Mouse (Mus musculus) lung, embryonic 16.5 days (tissue): ENCODE results near the gene Dnajb13. TPM values are rescaled to one million over a fixed set of nuclear protein-coding genes. Genes with fewer than 3 reads are reported as not detected.

Experiments
- ATAC-seq: fragments of 200-750 bp; cut with Nextera tagmentation; 2 replicates; pipeline ENCODE4 v1.8.0; 2017; ENCODE audit warnings: low read depth, mild to moderate bottlenecking, moderate library complexity
- H3K27ac ChIP-seq: fragments of 300-500 bp; sonication (generic); 2 replicates; pipeline ENCODE4 v1.5.1; 2014; ENCODE audit warnings: mild to moderate bottlenecking, control low read depth, low read length
- H3K27me3 ChIP-seq: fragments of 300-500 bp; sonication (generic); 2 replicates; pipeline ENCODE4 v1.6.1; 2014; ENCODE audit warnings: low read depth, low read length, mixed read lengths; ENCODE audit not compliant: control insufficient read depth, insufficient read depth
- H3K36me3 ChIP-seq: fragments of 300-500 bp; sonication (generic); 2 replicates; pipeline ENCODE4 v1.6.1; 2014; ENCODE audit warnings: low read length; ENCODE audit not compliant: control insufficient read depth, insufficient read depth
- H3K4me1 ChIP-seq: fragments of 300-500 bp; sonication (generic); replicated peaks from 2 replicates; pipeline ENCODE4 v1.6.1; 2014; ENCODE audit warnings: low read length, mixed read lengths; ENCODE audit not compliant: control insufficient read depth, insufficient read depth
- H3K4me2 ChIP-seq: fragments of 300-500 bp; sonication (generic); 2 replicates; pipeline ENCODE4 v1.6.1; 2014; ENCODE audit warnings: low read depth, low read length, control low read depth
- H3K4me3 ChIP-seq: fragments of 300-500 bp; sonication (generic); 2 replicates; pipeline ENCODE4 v1.5.1; 2014; ENCODE audit warnings: mild to moderate bottlenecking, low read length, control low read depth
- H3K9ac ChIP-seq: fragments of 300-500 bp; sonication (generic); 2 replicates; pipeline ENCODE4 v1.6.1; 2014; ENCODE audit warnings: low read length, control low read depth
- H3K9me3 ChIP-seq: fragments of 300-500 bp; sonication (generic); 2 replicates; pipeline ENCODE4 v1.6.1; 2016; ENCODE audit warnings: low read length; ENCODE audit not compliant: control insufficient read depth
- WGBS: fragments of 180-500 bp; shearing (Covaris S2); extraction: QIAGEN DNeasy Blood & Tissue Kit; methylation state at CpG from one replicate; pipeline ENCODE4 v1.1.7; 2014; 5-methylcytosine and 5-hydroxymethylcytosine counted together
- polyA plus RNA-seq: library from polyadenylated mRNA; unstranded; fragments of >200 nt; fragmentation: Nextera tagmentation; extraction: Ambion mirVana; gene quantifications from 2 replicates; pipeline ENCODE4 v1.2.1, GENCODE M21; 2015

The Dnajb13 gene
- polyA plus RNA-seq, 1 experiment from 2014 or later = 8.5 TPM

GRCm38 (mm10) chr7:100495581-100496251 is 19.0 kb downstream of the Dnajb13 start:
- H3K4me1 ChIP-seq = peaks cover 22% of the 10 kb centered on the region
- peak overlapping the region; percentile 61 for H3K4me3 ChIP-seq
- no peaks in the 10 kb centered on the region for H3K27me3 ChIP-seq
- 29% methylated on average over 11 of the region's 11 CpGs for WGBS
- peak overlapping the region; percentile 90 for H3K27ac ChIP-seq
- ATAC-seq = peak; percentile 54
- H3K9ac ChIP-seq = peak overlapping the region; percentile 60
- peak overlapping the region; percentile 89 for H3K4me2 ChIP-seq
- peaks cover 13% of the 10 kb centered on the region; the same call in 1 of the 2 replicates for H3K36me3 ChIP-seq
- H3K9me3 ChIP-seq = no peaks in the 10 kb centered on the region

DNA sequence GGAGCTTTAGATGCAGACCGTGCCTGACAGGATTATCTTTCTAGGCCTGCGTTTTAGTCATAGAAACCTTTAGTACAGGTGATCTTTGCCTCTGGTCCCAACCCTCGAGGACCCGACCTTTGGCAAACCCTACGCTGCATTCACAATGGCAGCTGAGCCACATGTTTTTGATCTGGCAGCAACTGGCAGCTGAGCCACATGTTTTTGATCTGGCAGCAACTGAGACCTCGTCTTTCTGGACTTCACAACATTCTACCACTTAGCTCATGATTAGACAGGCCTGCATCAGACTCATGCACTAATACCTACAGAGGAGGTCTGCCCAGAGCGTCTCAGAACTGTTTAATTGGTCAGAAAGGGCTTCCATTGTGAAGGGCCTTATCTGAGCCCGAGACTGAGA is 19.7 kb downstream of the Dnajb13 start:
- Histone ChIP-seq H3K4me3 (peak overlapping the region; percentile 61), H3K27me3 (no peaks in the 10 kb centered on the region), H3K4me1 (peaks cover 22% of the 10 kb centered on the region), H3K9me3 (no peaks in the 10 kb centered on the region), H3K27ac (peak overlapping the region; percentile 90), H3K36me3 (peaks cover 13% of the 10 kb centered on the region; the same call in 1 of the 2 replicates), H3K9ac (peak overlapping the region; percentile 60), H3K4me2 (peak overlapping the region; percentile 89)
- WGBS = 42% methylated on average over 8 of the region's 8 CpGs
- no peak for ATAC-seq

DNA sequence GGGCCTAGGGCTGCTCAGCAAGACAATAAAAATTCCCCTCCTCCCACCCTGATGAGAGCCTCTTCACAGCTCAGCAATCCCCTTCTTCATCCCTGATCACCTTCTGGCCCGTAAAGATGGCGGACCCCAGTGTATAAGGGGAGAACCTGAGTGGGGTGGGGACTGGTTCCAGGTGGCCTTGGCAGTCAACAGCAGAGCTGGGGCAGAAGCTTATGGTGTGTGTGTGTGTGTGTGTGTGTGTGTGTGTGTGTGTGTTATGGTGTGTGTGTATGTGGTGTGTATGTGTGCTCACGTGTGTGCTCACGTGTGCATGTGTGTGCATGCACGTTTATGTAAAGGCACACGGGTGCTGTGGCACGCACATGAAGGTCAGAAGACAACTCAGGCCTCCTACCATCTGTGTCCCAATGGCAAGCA is 20.3 kb downstream of the Dnajb13 start:
- Histone ChIP-seq H3K4me1 (peaks cover 22% of the 10 kb centered on the region), H3K4me3 (peak overlapping the region; percentile 61), H3K9ac (peak overlapping the region; percentile 65), H3K4me2 (peak overlapping the region; percentile 89), H3K9me3 (no peaks in the 10 kb centered on the region), H3K27ac (peak overlapping the region; percentile 90), H3K27me3 (no peaks in the 10 kb centered on the region), H3K36me3 (peaks cover 10% of the 10 kb centered on the region; the same call in 1 of the 2 replicates)
- ATAC-seq = no peak
- WGBS = 86% methylated on average over 7 of the region's 7 CpGs

GRCm38 (mm10) chr7:100493484-100494414 is 21.0 kb downstream of the Dnajb13 start:
- no peaks in the 10 kb centered on the region for H3K9me3 ChIP-seq
- ATAC-seq = peak; percentile 30
- H3K4me3 ChIP-seq = peak overlapping the region; percentile 61
- 21% methylated on average over 19 of the region's 19 CpGs for WGBS
- peaks cover 23% of the 10 kb centered on the region for H3K4me1 ChIP-seq
- no peaks in the 10 kb centered on the region for H3K27me3 ChIP-seq
- H3K27ac ChIP-seq = peak overlapping the region; percentile 90
- H3K36me3 ChIP-seq = peaks cover 10% of the 10 kb centered on the region; the same call in 1 of the 2 replicates
- H3K9ac ChIP-seq = peak overlapping the region; percentile 65
- H3K4me2 ChIP-seq = peak overlapping the region; percentile 89

GRCm38 (mm10) chr7:100493117-100493483 is 21.7 kb downstream of the Dnajb13 start, which contains the start of gene Ucp2:
Ucp2 (plus strand) TSS chr7:100493337.
- H3K4me3 ChIP-seq = peak within 1 kb of the TSS; percentile 61
- H3K27ac ChIP-seq = peak within 1 kb of the TSS; percentile 90
- H3K9ac ChIP-seq = peak within 1 kb of the TSS; percentile 69
- H3K9me3 ChIP-seq = no peaks in the 10 kb centered on the region
- no peaks in the 10 kb centered on the region for H3K27me3 ChIP-seq
- under 1% methylated on average over 27 of the region's 27 CpGs for WGBS
- ATAC-seq = peak; percentile 82
- H3K4me1 ChIP-seq = peaks cover 30% of the 10 kb centered on the region
- peaks cover 6% of the 10 kb centered on the region; the same call in 1 of the 2 replicates for H3K36me3 ChIP-seq
- peak within 1 kb of the TSS; percentile 89 for H3K4me2 ChIP-seq

GRCm38 (mm10) chr7:100492391-100493116 is 22.2 kb downstream of the Dnajb13 start:
- no peaks in the 10 kb centered on the region for H3K27me3 ChIP-seq
- H3K4me1 ChIP-seq = peaks cover 30% of the 10 kb centered on the region
- peak overlapping the region; percentile 61 for H3K4me3 ChIP-seq
- 0 out of 2 replicates have a peak, but pooled peaks cover 3% of the 10 kb centered on the region for H3K36me3 ChIP-seq
- H3K27ac ChIP-seq = peak overlapping the region; percentile 90
- H3K4me2 ChIP-seq = peak overlapping the region; percentile 89
- peak; percentile 75 for ATAC-seq
- WGBS = 4% methylated on average over 35 of the region's 36 CpGs
- no peaks in the 10 kb centered on the region for H3K9me3 ChIP-seq
- peak overlapping the region; percentile 69 for H3K9ac ChIP-seq

GRCm38 (mm10) chr7:100488474-100489048 is 26.2 kb downstream of the Dnajb13 start:
- Histone ChIP-seq H3K4me1 (peaks cover 16% of the 10 kb centered on the region), H3K27ac (peak overlapping the region; percentile 30; the same call in 1 of the 2 replicates), H3K9ac (no peak overlapping the region), H3K4me2 (no peak overlapping the region), H3K27me3 (no peaks in the 10 kb centered on the region), H3K9me3 (no peaks in the 10 kb centered on the region), H3K36me3 (no peaks in the 10 kb centered on the region), H3K4me3 (no peak overlapping the region)
- no peak for ATAC-seq
- WGBS = 27% methylated on average over 10 of the region's 10 CpGs

DNA sequence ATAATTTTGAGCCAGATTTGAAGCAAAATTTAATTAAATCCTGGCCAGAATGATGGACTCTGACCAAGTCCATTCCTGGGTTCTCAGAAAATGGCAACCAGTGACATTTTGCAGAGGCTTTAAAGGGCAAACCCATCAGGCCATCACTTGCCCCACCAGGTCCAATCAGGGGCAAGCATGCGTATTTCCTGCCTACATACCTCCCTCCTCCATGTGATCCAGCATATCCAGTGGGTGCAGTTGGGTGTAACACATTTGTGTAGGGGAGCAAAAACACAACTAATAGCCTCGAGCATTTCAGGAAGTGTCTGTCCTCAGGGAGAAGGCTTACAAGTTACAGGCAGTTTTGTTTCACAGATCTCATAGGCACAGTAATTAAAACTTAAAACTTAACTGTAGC is 27.5 kb downstream of the Dnajb13 start:
- Histone ChIP-seq H3K36me3 (no peaks in the 10 kb centered on the region), H3K4me3 (no peak overlapping the region), H3K4me2 (no peak overlapping the region), H3K9ac (no peak overlapping the region), H3K27ac (no peak overlapping the region), H3K9me3 (no peaks in the 10 kb centered on the region), H3K27me3 (no peaks in the 10 kb centered on the region), H3K4me1 (peaks cover 9% of the 10 kb centered on the region)
- ATAC-seq = no peak
- WGBS = 76% methylated on average over 2 of the region's 2 CpGs
